Mouse (Mus musculus): Measurements from ENCODE around the gene Faim. TPM values are rescaled to one million over a fixed set of nuclear protein-coding genes. Genes with fewer than 3 reads are reported as not detected.

The Faim gene
- polyA plus RNA-seq, 1 experiment from 2014 or later, result 45.7 TPM

DNA sequence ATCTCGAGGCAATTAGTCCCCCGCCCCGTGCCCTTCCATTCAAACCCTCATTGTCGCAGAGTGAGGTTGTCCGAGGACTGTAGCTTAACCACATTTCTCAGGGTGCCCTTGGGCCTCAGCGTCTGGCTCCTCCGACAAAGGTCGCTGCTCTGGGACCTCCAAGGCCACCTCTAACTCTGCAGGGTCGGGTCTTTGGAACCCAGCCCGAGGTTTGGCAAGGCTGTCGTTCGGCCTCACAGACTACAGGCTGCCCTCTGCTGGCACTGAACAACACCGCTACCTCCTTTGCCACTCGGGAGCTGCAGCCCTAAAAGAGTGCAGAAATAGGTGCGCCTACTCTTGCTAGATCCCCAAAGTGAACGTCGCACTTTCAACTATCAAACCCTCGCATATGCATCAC lies 21.1 kb upstream of the Faim start:
- H3K9ac ChIP-seq (ENCODE audit: low read length), result no peak overlapping the region
- H3K36me3 ChIP-seq (ENCODE audit: control insufficient read depth, insufficient read depth, low read length), result no peaks in the 10 kb centered on the region
- H3K27ac ChIP-seq (ENCODE audit: low read depth), result no peak overlapping the region
- no peak overlapping the region for H3K4me3 ChIP-seq (ENCODE audit: low read depth, low read length)
- ATAC-seq (replicated peaks; ENCODE audit: low FRiP score, low TSS enrichment, low read depth), result no peak
- DNase-seq (ENCODE audit: low spot score), result peak; percentile 62
- no peaks in the 10 kb centered on the region for H3K4me1 ChIP-seq (replicated peaks; ENCODE audit: control insufficient read depth, insufficient read depth, low read length)
- H3K27me3 ChIP-seq (replicated peaks; ENCODE audit: control insufficient read depth, insufficient read depth, low read length), result peaks cover 85% of the 10 kb centered on the region
- no peaks in the 10 kb centered on the region for H3K9me3 ChIP-seq (ENCODE audit: control insufficient read depth, low read length)
- WGBS, result 2% methylated on average over 18 of the region's 18 CpGs
- H3K4me2 ChIP-seq (ENCODE audit: low read length), result no peak overlapping the region

DNA sequence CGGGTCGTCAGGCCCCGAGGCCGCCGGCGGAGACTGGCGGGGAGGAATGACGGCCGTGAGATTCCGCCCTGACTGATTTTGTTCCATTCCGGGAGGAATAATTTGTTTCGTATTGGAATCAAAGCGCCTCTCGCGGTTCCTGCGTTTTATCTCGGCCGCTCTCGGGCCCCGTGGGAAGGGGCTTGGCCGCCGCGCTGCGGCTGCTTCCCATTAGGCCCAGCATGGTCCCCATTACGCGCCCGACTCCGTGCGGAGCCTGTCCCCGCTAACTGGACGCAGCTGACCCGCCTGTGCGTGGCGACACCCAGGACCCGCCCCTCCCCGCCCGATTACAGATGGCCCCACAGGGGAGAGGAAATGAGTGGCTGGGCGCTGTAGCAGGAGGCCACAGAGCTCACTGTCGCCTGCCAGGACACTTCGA lies 13.1 kb upstream of the Faim start:
- Histone ChIP-seq H3K27me3 (replicated peaks; ENCODE audit: control insufficient read depth, insufficient read depth, low read length) (peaks cover 85% of the 10 kb centered on the region), H3K9ac (ENCODE audit: low read length) (no peak overlapping the region), H3K27ac (ENCODE audit: low read depth) (no peak overlapping the region), H3K4me1 (replicated peaks; ENCODE audit: control insufficient read depth, insufficient read depth, low read length) (no peaks in the 10 kb centered on the region), H3K4me3 (ENCODE audit: low read depth, low read length) (peak overlapping the region; percentile 27), H3K9me3 (ENCODE audit: control insufficient read depth, low read length) (peaks cover 8% of the 10 kb centered on the region), H3K36me3 (ENCODE audit: control insufficient read depth, insufficient read depth, low read length) (no peaks in the 10 kb centered on the region), H3K4me2 (ENCODE audit: low read length) (peak overlapping the region; percentile 50)
- no peak for DNase-seq (ENCODE audit: low spot score)
- ATAC-seq (replicated peaks; ENCODE audit: low FRiP score, low TSS enrichment, low read depth), result no peak
- WGBS, result 0% methylated on average over 34 of the region's 40 CpGs

DNA sequence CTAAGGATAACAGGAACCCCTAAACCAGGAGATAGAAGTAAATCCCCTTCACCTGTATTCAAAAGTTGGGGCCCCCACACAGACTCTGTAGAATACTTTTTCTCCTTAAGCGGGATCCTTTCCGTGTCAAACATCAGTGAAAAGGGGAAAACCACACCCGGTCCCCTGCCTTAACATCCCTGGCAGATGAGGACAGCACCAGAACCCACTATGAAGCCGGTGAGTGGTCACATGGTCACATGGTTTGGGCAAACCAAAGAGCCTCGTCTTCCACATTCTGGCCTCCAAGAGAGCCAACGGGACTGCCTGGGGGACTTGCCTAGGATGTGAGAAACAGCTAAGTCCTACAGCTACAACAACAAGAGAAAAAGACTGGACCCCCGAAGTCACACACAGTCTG lies 12.6 kb upstream of the Faim start:
- Histone ChIP-seq H3K36me3 (ENCODE audit: control insufficient read depth, insufficient read depth, low read length) (no peaks in the 10 kb centered on the region), H3K9ac (ENCODE audit: low read length) (no peak overlapping the region), H3K4me1 (replicated peaks; ENCODE audit: control insufficient read depth, insufficient read depth, low read length) (no peaks in the 10 kb centered on the region), H3K27ac (ENCODE audit: low read depth) (no peak overlapping the region), H3K4me2 (ENCODE audit: low read length) (peak overlapping the region; percentile 50), H3K9me3 (ENCODE audit: control insufficient read depth, low read length) (peaks cover 8% of the 10 kb centered on the region), H3K27me3 (replicated peaks; ENCODE audit: control insufficient read depth, insufficient read depth, low read length) (peaks cover 85% of the 10 kb centered on the region), H3K4me3 (ENCODE audit: low read depth, low read length) (peak overlapping the region; percentile 27; the same call in 1 of the 2 replicates)
- ATAC-seq (replicated peaks; ENCODE audit: low FRiP score, low TSS enrichment, low read depth), result no peak
- 7% methylated on average over 7 of the region's 7 CpGs for WGBS
- DNase-seq (ENCODE audit: low spot score), result no peak

DNA sequence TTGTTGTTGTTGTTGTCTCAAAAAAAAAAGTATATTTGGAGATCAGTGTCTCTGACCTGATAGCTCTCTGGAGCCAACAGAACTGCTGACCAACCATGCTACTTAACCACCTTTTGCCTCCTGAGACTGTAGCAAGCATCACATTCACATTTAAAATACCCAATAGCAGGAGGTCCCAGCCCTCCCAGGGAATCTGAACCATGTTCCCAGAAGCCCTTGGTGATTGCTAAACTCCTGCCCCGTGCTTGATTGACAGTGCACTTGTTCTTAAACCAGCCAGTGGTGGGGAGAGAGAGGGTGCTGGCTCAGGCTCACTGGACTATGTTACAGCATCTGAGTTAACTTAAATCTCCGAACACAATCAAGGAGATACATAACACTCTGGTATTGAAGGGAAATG lies 11.3 kb upstream of the Faim start:
- H3K4me1 ChIP-seq (replicated peaks; ENCODE audit: control insufficient read depth, insufficient read depth, low read length), result no peaks in the 10 kb centered on the region

GRCm38 (mm10) chr9:98976081-98976480 lies 10.1 kb upstream of the Faim start:
- Histone ChIP-seq H3K4me2 (ENCODE audit: low read length) (no peak overlapping the region), H3K27ac (ENCODE audit: low read depth) (no peak overlapping the region), H3K9ac (ENCODE audit: low read length) (no peak overlapping the region), H3K36me3 (ENCODE audit: control insufficient read depth, insufficient read depth, low read length) (no peaks in the 10 kb centered on the region), H3K9me3 (ENCODE audit: control insufficient read depth, low read length) (0 out of 2 replicates have a peak, but pooled peaks cover under 1% of the 10 kb centered on the region), H3K4me1 (replicated peaks; ENCODE audit: control insufficient read depth, insufficient read depth, low read length) (no peaks in the 10 kb centered on the region), H3K27me3 (replicated peaks; ENCODE audit: control insufficient read depth, insufficient read depth, low read length) (peaks cover 62% of the 10 kb centered on the region), H3K4me3 (ENCODE audit: low read depth, low read length) (no peak overlapping the region)
- DNase-seq (ENCODE audit: low spot score) (no peak), ATAC-seq (replicated peaks; ENCODE audit: low FRiP score, low TSS enrichment, low read depth) (no peak)
- 88% methylated on average over 1 of the region's 1 CpGs for WGBS

More for the DNA sequence above, 11.3 kb upstream of the Faim start:
- H3K4me2 ChIP-seq (ENCODE audit: low read length), result no peak overlapping the region
- H3K27ac ChIP-seq (ENCODE audit: low read depth), result no peak overlapping the region
- DNase-seq (ENCODE audit: low spot score), result no peak
- no peak overlapping the region for H3K9ac ChIP-seq (ENCODE audit: low read length)
- peaks cover 8% of the 10 kb centered on the region for H3K9me3 ChIP-seq (ENCODE audit: control insufficient read depth, low read length)
- 31% methylated on average over 2 of the region's 2 CpGs for WGBS
- peaks cover 74% of the 10 kb centered on the region for H3K27me3 ChIP-seq (replicated peaks; ENCODE audit: control insufficient read depth, insufficient read depth, low read length)
- ATAC-seq (replicated peaks; ENCODE audit: low FRiP score, low TSS enrichment, low read depth), result no peak
- H3K4me3 ChIP-seq (ENCODE audit: low read depth, low read length), result no peak overlapping the region
- no peaks in the 10 kb centered on the region for H3K36me3 ChIP-seq (ENCODE audit: control insufficient read depth, insufficient read depth, low read length)

- Histone ChIP-seq H3K9me3 (ENCODE audit: control insufficient read depth, low read length) (no peaks in the 10 kb centered on the region), H3K4me3 (ENCODE audit: low read depth, low read length) (no peak overlapping the region), H3K9ac (ENCODE audit: low read length) (no peak overlapping the region), H3K36me3 (ENCODE audit: control insufficient read depth, insufficient read depth, low read length) (no peaks in the 10 kb centered on the region), H3K4me1 (replicated peaks; ENCODE audit: control insufficient read depth, insufficient read depth, low read length) (no peaks in the 10 kb centered on the region), H3K27ac (ENCODE audit: low read depth) (no peak overlapping the region), H3K27me3 (replicated peaks; ENCODE audit: control insufficient read depth, insufficient read depth, low read length) (peaks cover 57% of the 10 kb centered on the region), H3K4me2 (ENCODE audit: low read length) (no peak overlapping the region)
- WGBS, result 43% methylated on average over 5 of the region's 5 CpGs
- no peak for DNase-seq (ENCODE audit: low spot score)
- ATAC-seq (replicated peaks; ENCODE audit: low FRiP score, low TSS enrichment, low read depth), result no peak
These were observed 9.7 kb upstream of the Faim start for GRCm38 (mm10) chr9:98976520-98976919.

DNA sequence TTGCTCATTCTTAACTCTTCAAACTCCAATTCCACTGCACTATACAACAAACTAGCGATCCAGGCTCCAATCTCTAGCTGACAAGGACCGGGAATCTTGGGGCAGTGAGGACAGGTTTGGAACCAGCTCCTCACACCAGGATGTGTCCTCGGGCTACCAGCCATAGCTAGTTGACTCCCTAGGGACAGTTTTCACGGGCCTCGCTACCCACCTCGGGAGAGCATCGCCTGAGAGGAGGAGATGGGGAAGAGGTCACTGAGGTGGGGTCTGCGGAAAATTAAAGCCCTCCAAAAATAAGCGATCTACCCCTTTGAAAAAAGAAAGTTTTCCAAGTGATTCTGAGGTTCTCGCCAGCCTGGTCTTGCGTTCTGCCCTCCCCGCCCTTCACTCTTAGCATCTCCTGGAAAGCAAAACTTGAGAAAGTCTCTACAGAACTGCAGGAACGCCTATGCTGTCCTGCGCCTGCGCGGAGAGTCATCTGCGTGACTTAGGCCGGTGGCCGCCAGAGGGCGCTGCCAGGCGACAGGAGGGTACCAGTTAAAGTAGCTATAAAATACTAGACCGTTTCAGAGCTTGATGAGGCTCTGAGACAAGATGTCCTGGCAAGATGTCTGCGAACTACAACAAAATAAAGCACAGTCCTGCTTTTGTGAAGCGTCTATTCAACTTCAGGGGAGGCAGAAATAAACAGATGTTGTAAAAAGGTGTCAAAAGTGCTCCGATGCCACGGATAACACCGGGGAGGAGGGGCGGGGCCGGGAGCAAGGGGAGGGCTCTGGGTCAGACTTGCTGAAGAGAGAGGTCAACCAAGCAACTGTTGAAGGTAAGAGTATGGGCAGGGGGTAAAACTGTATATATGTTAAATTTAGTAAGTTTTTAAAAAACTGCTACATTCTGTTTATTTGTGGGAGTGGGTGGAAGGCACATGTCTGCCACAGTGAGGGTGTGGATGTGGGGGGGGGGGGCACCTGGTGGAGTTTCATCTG lies 6.4 kb upstream of the Faim start:
- no peak overlapping the region for H3K9ac ChIP-seq (ENCODE audit: low read length)
- peak; percentile 79 for ATAC-seq (replicated peaks; ENCODE audit: low FRiP score, low TSS enrichment, low read depth)
- no peak overlapping the region for H3K27ac ChIP-seq (ENCODE audit: low read depth)

DNA sequence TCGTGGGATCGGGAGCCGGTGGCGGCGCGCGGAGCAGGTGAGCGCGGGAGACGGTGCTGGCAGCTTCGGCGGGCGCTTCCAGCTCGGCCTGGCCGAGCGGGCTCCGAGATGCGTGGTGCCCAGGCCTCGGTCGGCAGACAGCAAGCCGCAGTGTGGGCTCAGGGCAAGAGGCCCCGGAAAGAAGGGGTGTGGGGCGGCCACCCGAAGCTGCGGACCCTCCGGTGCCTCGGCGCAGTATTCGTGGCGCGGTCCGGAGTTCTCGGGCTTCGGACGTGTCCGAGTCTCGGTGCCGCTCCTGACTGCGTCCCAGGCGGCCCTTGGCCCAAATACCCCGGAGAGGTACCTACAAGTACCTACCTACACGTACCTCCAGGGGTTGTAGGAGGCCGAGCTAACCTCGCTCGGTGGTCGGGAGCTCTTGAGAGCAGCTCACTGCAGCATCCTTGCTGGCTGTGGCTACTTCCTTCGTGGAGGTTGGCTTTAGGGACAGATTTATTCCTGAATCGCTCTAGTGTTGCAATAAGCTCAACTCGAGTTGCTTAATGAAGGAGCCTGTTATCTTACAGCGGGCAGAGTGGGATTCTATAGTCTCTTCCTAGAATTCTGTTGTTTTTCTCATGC lies 413 bp downstream of the Faim start:
- WGBS, result under 1% methylated on average over 50 of the region's 50 CpGs
- no peak for DNase-seq (ENCODE audit: low spot score)

More for the DNA sequence above, 6.4 kb upstream of the Faim start:
- Histone ChIP-seq H3K4me2 (ENCODE audit: low read length) (peak overlapping the region; percentile 40), H3K27me3 (replicated peaks; ENCODE audit: control insufficient read depth, insufficient read depth, low read length) (peaks cover 39% of the 10 kb centered on the region), H3K4me1 (replicated peaks; ENCODE audit: control insufficient read depth, insufficient read depth, low read length) (no peaks in the 10 kb centered on the region), H3K9me3 (ENCODE audit: control insufficient read depth, low read length) (no peaks in the 10 kb centered on the region), H3K4me3 (ENCODE audit: low read depth, low read length) (peak overlapping the region; percentile 23), H3K36me3 (ENCODE audit: control insufficient read depth, insufficient read depth, low read length) (no peaks in the 10 kb centered on the region)
- WGBS, result 6% methylated on average over 29 of the region's 29 CpGs
- DNase-seq (ENCODE audit: low spot score), result peak; percentile 92

More for the DNA sequence above, 413 bp downstream of the Faim start:
- peak; percentile 78 for ATAC-seq (replicated peaks; ENCODE audit: low FRiP score, low TSS enrichment, low read depth)
- Histone ChIP-seq H3K4me2 (ENCODE audit: low read length) (peak overlapping the region; percentile 63), H3K27me3 (replicated peaks; ENCODE audit: control insufficient read depth, insufficient read depth, low read length) (peaks cover 14% of the 10 kb centered on the region; the same call in 1 of the 2 replicates), H3K9ac (ENCODE audit: low read length) (peak overlapping the region; percentile 75), H3K27ac (ENCODE audit: low read depth) (no peak overlapping the region), H3K4me3 (ENCODE audit: low read depth, low read length) (peak overlapping the region; percentile 72), H3K36me3 (ENCODE audit: control insufficient read depth, insufficient read depth, low read length) (no peaks in the 10 kb centered on the region), H3K4me1 (replicated peaks; ENCODE audit: control insufficient read depth, insufficient read depth, low read length) (peaks cover 5% of the 10 kb centered on the region; the same call in 1 of the 2 replicates), H3K9me3 (ENCODE audit: control insufficient read depth, low read length) (no peaks in the 10 kb centered on the region)
